Mouse (Mus musculus) lung, adult 18-20 months (tissue): ENCODE data around the gene Trim65.
A peak's percentile ranks its signal among the peaks of the same experiment; 100 is the strongest.

ENCODE experiments used
- DNase-seq, 2 experiments: peaks; one replicate each; pipeline ENCODE4 v3.0.0; 2022; ENCODE audit warnings: mixed read lengths in 2 of 2

Gene Trim65

DNA sequence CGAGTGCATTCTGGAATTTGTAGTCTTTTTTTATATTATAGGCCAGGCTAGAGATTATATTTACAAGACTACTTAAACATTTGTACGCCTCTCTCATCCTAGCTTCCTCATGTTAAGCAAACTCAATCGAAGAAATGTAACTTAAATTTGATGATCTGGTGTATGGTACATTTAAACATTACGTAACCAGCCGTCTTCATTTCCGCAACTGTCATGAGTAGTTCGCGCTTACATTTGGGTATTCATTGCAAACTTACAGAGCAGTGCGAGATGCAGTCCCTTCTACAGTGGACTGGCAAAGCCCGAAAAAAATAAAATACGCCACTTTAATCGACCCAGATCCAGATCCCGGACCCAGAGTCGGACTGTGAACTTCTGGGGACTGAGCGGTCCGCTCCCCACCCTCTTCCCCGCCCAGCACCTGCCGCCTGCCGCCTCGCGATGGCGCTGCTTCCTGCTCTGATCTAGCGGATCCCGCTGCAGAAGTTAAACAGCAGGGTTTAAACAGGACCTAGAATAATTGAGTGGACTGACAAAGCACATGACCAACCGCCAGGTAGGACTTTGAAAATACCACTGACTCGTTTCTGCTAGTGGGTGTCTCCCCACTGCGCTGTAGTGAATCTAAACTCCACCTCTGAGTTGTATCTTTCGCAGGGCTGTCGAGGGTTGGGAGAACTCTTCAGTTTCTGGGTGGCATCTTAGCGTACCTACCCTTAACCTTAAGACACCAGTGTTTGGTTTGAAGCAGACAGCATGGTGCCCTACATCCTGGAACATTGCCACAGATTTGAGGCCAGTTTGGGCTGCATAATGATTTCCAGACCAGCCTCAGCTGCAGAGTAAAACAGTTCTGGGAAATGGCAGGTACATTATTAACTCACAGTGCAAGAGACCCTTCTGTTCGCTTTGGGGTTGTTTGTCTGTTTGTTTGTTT lies 43.5 kb downstream of the Trim65 start:
- peak; percentile 90 to 92 for DNase-seq

DNA sequence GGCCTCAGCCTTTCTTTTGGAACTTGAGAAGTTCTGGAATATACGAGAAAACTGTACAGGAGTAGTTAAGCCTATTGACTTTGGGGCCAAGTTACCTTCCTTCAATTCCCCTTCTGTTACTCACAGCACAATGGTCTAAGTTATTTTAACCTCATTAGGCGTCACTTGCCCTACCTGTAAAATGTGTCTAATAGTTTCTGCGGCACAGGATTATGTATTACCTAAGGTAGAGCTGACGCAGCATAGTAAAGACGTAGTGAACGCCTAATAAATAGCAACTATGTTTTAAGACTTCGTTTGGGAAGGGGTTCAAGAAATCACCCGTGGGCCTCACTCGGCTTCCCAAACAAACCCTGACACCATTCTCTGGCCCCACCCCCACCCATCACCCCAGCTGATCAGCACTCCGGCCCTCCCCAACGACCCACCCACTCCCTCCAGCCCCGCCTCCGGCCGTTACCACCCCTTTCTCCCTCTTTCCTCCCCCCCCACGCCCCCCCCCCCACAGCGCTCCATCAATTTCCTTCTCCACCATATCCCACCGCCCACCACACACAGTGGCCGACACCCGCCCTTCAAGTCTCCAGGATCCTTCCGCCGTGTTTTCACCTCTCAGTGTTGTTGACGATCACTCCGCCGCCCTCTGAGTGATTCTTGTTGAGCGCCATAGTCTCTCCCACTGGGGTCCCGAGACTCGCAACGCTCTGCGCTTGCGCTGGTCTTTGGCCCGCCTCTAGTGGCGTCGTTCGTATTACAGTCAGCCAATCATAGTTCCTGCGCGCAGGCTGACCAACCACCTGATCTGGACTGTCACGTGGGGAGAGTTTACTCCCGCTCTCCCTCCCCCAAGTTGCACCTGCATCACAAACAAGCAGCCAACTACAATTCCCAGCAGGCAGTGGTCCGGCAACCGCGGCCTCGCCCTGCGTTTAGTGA lies 44.4 kb downstream of the Trim65 start, which contains the start of gene Wbp2:
TSS of gene Wbp2 (minus strand) at position 738 of the 936 bp plus-strand sequence.
- DNase-seq: peak; percentile 99

DNA sequence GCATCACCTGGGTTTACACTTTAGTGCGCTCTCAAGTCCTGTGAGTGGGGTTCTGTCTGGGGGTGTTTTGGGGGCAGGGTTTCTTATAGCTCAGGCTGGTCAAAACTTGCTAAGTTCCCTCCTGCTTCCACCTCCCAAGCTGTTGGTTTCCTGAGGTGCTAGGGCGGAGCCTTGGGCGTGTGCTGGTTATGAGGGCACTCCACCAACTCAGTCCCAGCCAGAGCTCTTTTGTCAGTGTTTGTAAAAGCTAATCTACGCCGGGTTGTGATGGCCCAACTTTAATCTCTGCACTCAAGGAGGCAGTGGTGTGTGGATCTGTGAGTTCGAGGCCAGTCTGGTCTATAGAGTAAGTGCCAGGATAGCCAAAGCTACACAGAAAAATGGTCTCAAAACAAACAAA lies 46.8 kb downstream of the Trim65 start:
- peak in 1 of 2 experiments; percentile 50 for DNase-seq

DNA sequence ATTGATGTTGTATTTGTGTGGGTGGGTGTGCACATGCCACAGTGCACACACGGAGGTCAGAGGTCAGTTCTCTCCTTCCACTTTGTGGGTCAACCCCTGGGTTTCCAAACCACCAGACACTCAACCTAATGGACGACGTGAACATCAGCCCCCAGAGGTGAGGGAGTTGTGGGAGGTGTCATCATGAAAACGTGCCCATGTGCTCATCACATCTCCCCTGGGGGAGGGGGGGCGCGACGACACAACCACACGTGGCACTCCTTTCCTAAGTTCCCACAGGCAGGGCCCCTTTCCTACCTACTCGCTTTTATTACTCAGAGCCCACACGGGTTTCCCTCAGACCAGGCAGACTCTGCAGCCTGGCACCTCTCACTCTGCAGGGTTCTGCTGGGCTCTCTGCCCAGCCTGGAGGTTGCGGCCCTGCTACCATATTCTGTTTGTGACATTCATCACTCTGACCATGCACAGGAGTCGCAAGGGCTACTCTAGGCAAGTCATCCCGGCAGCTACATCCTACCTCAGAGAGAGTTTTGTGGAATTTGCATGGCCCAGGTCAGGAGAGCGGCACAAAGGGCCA lies 47.7 kb downstream of the Trim65 start:
- no peak for DNase-seq

DNA sequence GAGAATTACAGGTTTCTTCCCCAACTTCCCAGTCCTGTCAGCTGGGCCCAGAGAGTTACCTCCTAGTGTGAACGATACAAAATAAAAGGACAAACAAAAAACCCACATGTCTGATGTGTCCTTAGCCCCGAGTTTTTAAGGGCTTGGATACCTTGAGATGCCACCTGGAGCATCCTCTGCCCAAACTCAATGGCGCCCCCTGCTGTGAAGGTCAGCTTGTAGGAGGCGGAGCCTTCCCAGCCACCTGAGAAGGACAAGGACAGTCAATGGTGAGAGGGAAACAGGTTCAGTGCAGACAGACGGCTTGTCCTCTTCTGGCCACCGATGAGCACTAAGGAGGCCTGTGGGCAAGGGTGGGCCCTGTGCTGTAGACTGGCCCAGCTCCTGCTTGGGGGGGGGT lies 49.8 kb downstream of the Trim65 start:
- peak; percentile 67 to 79 for DNase-seq

DNA sequence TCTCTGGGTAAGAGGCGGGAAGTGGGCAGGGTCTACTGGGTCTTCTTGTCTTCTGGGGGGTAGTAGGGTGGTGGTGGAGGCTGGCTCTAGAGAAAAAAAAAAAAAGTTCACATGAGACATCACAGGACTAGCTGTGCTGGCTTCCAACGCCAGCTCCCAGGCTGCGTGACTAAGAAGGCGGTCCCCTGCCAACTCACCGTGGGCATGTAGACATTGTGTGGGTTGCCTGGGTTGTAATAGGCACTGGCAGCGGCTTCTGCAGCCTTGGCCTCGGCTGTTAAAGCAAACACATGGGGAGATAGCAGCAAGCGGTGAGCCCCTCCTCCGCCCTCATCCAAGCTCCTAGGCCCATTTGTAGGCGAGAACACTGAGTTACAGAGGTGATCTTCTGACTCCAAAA lies 51.4 kb downstream of the Trim65 start:
- DNase-seq: no peak

DNA sequence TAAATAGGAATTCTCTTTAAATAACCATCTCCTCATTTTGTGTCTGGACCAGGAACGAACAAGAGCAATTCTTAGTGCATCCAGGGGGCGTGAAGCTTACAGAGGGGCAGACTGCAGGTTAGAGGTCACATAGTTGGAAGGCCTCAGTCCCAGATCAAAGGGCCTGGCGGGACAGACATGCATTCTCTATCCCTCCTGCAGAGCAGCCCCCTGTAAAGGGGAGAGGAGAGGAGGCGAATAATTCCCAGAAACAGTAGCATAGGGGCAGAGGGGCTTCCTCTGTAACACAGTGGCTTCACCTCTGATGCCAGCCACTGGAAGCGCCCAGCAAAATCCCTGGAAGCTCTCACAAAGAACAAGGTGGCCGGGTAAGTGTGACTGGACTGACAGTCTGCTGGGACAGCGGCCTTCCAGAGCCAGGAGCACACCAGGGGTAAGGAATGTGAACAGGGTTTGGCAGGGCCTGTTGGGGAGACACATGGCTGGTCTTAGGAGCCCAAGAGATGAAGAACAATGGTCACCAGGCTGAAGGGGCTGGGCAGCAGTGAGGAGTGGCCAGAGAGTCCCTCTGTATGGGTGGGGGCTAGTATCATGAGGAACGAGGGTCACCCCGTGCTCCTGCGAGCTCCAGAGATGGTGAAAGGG lies 52.1 kb downstream of the Trim65 start:
- DNase-seq: no peak

DNA sequence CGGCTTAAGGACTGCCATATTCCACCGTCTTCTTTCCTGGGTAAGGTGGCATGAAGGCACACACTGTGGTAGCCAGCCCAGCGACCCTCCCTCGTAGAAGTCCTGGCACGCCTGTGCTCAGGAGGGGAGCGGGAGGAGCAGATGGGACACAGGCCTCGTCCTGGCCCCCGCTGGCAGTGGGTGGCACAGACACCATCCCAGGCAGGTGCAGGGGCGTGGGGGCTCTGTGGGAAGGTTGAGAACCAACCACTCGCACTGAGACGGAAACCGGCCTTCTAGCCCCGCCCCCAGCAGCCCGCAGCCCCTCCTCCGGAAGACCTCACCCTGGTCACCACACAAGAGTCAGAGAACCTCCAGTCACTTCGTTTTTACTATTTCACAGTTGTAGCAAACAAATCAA lies 52.7 kb downstream of the Trim65 start:
- peak; percentile 80 to 84 for DNase-seq

DNA sequence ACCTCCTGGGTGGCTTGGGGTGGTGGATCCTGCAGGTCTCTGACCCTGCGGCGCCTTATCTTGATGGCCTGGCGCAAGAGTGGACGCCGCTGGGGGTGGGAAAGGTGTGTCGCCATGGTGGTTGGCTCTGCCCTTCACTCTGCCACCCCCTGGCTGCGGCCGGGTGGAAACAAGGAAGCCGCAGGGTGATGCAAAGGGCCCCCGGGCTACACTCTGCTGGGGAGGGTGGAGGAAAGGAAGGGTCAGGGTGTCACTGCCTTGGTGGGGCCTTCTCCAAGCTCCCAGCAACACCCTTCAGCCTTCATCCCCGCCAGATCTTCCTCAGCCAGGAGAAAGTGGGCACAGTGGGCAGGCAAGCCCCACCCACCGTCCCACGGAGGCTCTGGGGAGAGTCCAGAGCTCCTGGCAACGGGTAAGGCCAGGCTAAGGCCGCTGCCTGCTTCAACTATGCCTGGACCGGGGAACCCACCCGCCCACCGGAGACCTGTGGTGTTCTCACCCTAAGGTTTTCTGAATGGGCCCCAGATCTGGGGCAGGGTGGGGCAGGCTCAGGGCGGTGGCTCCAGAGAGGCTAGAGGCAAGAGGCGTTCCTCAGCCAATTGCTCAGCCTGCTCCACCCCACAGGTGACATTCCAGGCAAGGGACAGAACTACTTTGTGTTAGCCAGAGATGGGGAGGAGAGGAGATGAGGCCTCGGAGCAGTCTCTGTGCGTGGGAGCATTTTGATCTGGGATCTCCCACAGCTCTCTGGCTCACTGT lies 53.3 kb downstream of the Trim65 start, which contains the start of gene Unc13d:
TSS of gene Unc13d (minus strand) at position 516 of the 759 bp plus-strand sequence.
- peak; percentile 84 to 90 for DNase-seq

DNA sequence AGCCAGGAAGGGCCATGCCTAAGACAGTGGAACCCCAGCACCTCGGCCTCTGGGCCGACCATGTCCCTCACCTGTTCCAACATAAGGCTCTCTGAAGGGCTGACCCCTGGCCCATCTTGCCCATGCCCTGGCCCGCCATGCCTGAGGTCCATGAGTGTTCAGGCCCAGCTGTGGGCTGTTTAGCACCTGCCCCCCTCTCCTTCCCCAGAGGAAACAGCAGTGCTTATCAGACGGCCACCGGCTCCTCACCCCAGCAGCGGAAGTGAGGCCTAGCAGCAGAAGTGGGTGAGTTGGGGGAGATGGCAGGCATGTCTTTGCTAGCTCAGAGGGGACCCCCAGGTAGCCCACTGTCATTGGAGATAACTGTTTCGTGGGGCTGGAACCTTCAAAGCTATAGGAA lies 54.1 kb downstream of the Trim65 start:
- no peak for DNase-seq

DNA sequence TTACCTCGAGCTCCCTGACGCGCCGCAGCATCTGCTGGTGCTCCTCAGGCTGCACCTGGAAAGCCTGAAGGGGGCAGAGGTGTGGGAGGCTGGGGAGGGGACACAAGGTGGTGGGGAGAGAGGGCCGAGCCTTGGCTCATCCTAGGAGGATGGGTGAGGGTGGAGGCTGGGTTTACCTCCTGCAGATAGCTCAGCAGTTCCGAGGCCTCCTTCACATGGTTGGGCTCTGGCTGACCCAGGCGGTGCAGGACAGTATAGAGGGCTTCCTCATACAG lies 54.7 kb downstream of the Trim65 start:
- no peak for DNase-seq

DNA sequence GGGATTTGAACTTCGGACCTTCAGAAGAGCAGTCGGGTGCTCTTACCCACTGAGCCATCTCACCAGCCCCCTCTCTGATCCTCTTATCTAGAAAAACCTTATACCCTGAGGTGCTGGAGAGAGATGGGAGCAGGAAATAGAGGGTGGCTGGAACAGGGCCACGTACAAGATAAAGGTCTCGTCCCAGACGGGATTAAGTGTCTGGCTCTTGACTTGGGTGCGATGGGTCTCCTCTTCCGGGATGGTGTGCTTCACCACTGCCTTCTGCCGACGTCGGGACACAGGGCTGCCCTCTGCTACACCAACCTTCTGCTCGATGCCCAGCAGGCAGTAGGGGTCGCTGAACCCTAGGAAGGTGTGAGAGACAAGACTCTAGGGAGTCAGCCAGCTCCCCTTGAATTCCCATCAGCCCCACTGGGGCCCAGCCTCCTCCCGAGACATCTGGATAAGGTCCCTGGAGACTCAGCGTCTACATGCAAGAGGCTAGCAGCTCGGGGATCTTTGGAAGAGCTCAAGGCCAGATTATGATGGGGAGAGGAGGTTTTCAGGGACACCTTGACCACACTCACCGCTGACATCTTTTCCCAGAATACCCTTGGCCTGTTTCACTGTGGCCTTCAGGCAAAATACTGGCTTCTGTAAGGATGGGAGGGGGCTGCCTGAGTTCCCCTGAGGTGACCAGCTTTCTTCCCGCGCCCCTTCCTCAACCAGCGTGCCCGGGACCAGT lies 55.2 kb downstream of the Trim65 start:
- DNase-seq: no peak

DNA sequence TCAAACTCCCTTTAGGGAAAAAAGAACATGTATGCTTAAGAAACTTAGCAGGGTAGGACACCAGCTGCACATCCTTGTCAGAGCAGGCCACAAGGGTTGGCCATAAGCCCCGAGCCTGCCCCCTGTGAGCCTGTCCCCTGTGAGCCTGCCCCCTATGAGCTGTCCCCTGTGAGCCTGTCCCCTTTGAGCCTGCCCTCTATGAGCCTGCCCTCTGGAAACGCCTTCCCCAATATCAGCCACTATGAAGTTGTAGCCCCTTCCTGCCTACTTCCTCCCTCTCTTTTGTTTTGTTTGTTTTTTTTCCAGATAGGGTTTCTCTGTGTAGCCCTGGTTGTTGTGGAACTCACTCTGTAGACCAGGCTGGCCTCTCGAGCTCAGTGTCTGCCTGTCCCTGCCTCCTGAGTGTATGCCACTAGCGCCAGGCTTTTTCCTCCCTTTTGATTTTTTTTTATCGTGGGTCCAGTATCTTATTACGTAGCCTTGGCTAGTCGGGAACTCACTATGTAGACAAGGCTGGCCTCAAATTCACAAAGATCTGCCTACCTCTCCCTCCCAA lies 56.4 kb downstream of the Trim65 start:
- no peak for DNase-seq

DNA sequence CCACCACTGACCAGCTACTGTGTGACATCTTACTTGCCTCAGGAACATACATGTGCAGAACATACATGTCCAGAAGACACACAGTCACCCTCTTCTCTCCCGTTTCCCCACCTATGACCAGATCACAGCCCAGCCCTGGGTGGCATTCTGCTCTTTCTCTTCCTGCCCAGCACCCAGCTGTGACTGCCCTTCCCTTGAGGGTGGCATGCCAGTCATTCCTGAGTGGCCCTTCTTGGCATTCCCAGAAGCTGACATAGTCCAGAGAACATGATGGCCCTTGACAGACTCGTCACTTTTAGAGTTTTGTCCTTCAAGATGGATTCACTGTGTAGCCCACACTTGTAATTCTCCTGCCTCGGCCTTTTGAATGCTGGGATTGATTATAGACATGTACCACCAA lies 58.3 kb downstream of the Trim65 start:
- peak; percentile 76 to 82 for DNase-seq
